Mouse (Mus musculus): Measurements from ENCODE around the gene Inpp5e.

- TF ChIP-seq CTCF (IDR thresholded peaks at IDR 0.05; ENCODE audit: insufficient read depth, low read depth, low read length) (no peak), POLR2A (IDR thresholded peaks at IDR 0.05; ENCODE audit: insufficient read depth, low read depth, low read length) (no peak)
These were observed 32.3 kb upstream of the Inpp5e start for GRCm38 (mm10) chr2:26441261-26441660.
